Mouse (Mus musculus) mesoderm, embryonic 11.5 days (tissue): ENCODE data around the gene Primpol.
"Not testable (repeated sequence)": the region's sequence is repeated elsewhere in the genome, so short reads cannot be mapped to it uniquely, and the experiment has no call there.

Experiments
- DNase-seq: peaks from one replicate; pipeline ENCODE4 v3.0.0-alpha.2; 2012; ENCODE audit warnings: low read depth, low spot score

Primpol gene

DNA sequence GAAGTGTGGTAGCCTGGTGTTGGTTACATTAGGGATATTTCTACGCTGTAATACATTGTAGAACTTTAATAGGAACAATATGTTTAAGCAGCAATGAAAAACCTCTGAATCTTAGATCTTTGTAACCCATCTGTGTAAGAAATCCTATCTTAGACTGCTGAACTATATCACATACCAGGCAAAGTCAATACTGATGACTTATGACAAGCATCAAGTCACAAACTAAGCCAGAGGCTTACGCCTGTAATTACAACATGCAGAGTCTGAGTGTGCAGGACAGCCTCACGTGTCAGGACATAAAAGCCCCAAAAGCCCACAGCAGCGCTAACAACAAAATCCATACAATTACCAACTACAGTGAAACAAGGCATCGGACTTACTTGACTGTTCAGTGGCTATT is 13.4 kb downstream of the Primpol start:
- no peak for DNase-seq

DNA sequence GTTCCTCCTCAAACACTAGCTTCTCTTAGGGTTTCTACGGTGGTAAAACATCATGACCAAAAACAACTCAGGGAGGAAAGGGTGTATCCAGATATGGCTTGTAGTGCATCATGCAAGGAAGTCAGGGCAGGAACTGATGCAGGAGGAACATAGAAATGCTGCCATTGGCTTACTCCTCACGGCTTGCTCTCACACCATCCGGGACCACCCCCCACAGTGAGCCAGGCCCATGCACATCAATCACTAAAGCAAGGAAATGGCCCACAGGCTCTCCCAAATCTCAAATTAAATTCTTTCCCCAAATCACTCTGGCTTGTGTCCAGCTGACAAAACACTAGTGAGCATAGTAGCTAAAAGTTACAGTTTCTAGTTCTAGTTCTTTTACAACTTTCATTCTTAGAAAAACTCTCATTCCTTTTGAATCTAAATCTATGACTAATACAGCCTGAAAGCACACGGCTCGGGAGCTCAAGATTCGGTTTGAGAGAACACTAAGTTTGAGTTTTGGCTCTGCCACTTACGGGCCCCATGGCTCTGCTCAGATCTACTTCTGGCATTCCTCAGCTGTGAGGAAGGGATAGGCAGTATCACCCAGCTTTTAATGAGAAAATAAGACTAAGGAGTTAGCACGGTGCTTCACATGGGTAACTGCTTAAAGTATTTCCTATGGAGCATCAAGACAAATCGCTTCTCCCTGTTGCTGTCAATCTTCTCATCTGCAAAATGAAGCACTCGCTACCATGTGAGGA is 15.9 kb downstream of the Primpol start:
- peak; percentile 61 for DNase-seq

DNA sequence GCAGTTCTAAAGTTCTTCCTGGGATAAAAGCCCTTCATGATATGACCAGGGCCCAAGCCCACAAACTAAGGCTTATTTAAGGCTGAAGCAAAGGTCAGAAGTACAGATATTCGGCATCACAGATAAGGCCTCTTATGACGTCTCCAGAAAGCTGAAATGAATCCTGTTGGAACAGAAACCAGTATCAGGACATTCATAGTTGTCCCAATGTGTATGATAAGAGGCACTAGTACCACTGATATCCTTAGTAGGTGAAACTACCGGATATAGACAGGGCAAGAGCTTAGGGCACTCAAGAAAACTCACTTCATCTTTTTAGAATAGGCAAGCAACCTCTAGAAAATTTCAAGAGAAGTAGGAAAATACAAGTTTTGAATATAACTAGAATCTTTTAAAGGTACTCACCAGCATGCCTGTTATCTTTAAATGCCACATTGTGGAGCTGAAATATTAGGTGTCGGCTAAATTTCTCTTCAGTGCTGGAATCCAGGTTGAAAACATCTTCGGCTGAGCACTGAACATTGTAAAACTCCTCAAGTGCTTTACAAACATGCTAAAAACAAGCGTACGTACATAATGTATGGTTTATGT is 17.6 kb downstream of the Primpol start:
- DNase-seq = no peak

DNA sequence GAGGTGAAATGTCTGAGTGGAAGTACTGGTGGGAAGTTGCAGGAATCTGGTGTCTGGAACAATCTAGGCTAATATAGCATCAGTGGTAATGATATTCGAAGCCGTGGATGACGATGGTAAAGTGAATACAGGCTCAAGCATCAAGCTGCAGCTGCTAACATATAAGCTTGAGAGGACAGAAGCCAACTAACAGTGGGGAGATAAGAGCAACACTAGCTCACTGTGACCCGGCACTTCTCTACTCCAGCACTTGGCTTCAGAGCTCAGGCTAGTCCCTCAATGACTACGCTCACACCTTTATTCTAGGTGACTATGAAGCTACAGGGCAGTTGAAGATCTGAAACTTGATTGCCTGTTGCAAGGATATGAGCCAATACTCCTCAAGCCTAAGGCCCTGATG is 18.3 kb downstream of the Primpol start:
- DNase-seq = no peak

DNA sequence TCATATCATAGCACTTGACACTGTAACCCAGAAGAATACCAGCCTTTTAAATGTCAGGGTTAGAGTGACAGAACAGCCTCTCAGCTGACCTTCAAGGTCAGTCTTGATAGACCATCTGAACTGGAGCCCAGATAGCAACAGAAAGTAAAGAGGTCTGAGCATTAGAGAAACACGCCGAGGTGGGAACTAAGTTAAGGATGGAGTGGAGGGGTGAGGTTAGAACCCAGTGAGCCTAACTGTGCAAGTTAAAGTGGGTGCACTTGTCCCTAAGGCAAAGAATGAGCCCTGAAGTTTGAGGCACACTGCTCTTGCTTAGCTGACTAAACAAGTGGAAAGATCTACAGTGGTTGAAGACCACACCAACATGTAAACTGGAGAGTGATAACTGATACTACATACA is 18.9 kb downstream of the Primpol start:
- no peak for DNase-seq

DNA sequence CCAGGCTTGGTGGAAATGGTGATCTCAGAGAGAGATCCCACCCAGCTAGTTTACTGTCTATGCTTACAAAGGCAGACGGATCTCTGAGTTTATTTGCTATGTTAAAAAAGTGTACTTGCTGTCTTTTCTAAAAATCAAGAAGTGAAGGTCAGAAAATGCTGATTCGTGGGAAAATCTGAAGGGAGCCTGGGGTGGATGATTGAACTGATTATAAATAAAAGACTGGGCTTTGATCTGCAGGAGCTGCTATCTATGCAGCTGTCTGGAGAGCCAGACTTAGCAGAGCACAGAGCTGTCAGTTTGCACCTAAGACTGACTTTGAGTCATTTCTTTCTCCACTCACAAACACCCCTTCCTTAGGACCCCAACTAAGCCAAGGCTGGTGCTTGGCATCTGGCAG is 19.6 kb downstream of the Primpol start:
- no peak for DNase-seq

DNA sequence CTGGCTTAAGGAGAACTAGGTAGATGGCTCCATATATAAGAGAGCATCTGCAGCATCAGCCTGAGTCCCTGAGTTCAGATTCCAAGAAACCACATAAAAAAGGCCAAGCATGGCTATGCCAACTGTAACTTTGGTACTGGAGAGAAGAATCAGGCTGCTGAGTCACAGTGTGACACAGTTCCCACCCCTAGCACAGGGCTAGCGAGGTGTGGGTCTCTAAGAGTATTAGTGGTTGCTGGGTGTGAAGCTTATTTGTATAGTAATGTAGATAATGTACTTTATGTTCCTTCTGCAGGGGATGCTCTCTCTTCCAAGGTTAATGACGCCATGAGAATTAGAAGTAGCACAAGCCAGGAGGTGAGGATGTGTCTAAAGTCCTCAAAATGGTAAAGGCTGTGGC is 20.5 kb downstream of the Primpol start:
- DNase-seq = no peak

DNA sequence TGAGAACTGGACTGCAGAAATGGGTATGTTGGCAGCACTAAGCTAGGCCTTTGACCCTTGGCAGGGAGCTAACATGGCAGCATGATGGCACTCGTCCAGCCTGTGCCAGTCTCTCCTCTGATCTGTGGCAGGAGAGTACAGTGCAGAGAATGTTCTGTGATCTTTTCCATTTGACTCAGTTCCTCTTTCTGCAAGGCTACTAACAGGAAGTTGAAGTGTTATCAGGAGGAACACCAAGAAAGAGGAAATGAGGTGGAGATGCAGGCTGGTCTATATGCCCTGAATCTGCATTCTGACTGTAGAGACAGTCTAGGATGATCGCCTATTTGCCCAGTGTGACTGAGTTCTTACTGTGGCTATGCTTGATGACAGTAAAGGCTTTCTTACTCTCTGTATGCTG is 21.4 kb downstream of the Primpol start:
- no peak for DNase-seq

DNA sequence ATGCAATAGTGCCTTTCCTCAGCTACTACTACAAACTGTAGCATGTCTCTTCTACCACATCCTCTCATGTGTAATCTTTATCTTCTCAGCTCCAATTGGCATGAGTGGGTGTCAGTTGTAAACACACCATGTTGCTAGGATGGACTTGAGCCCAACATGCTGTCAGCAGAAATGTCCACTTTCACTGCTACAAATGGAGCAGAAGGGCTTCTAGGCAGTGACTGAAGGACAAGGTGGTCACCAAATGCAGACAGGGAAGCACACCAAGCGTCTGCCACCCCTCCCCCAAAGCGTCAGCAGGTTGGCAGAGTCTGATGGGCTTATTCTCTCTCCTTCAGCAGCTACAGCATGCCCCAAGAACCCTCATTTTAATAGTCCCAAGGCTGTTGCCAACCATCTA is 23.2 kb downstream of the Primpol start:
- no peak for DNase-seq

DNA sequence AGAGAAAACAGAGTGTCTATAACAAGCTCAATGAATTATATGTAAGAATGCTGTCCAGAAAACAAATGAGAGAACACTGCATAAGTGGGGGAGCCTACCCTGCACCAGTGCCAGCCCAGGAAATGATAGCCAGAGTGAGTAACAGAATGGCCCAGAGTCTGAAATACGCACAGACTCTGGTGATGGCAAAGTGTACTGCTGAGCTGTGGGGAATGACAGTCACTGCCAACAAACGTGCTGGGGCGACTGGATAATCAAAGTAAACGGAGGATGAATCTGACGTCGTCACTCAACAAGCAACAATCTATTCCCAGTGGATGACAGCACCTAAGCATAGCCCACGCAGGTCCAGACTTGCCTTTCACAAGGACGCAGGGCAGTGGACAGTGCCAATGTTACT is 23.9 kb downstream of the Primpol start:
- DNase-seq = no peak

DNA sequence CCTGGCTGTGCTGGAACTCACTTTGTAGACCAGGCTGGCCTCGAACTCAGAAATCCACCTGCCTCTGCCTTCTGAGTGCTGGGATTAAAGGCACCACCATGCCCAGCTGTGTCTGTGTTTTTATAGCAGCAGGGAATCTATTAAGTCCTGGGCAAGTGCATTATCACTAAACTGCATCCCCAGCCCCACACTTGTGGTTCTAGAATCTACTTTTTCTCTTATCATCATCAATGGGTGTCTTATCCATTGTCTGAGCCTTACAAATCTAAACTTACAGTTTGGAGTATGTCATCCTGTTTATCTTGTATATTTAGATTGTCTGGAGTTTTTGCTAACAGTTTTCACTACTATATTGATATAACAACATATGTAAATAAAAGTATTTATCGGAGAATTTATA is 28.3 kb downstream of the Primpol start:
- no peak for DNase-seq

DNA sequence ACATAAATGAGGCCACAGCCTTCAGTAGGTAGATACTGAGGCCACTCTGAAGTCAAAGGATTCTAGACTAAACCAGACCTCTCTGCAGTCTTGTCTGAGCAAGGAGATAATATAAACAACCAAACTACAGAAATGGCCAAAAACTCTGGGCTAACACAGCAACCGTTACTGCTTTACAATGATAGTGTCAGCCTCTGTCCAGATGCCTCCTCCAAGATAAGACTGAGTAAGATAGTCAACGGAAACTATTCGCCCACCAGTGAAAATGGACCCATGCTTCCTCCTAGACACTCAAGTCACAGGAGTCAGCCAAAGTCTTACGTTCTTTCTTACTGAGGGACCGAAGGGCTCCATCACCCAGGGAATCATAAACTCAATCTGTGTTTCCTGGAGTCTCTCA is 29.1 kb downstream of the Primpol start:
- DNase-seq = no peak

DNA sequence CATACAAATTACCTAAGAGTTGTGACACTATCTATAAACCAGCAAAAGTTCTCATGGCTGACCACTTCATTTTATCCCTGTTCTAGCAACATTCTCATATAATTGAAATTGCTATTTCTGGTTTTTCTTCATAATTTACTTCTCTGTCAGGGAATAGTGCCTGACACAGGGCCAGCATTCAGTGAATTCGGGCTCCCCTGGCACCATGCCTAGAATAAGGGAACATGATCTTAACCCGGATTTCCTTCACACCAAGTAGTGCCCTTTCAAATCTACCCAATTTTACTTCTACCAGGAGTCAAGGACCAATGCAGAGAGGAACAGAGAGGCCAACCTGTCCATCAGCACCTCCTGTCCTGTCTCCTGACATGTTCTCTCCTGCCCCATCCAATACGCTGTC is 31.4 kb downstream of the Primpol start:
- no peak for DNase-seq

DNA sequence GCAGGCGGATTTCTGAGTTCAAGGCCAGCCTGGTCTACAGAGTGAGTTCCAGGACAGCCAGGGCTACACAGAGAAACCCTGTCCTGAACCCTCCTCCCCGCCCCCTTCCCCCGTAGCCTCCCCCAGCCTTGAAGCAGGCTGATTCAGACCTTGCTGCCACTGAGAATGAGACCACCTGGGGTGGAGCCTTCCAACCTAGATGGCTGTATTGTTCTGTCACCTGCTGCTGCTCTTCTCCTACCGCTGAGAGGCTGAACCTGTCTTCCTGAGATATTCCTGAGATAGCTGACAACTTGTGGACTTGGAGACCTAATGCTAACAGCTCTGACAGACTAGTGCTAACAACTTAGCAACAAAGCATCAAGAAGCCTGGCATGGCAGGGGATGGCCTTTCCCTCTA is 32.7 kb downstream of the Primpol start:
- DNase-seq = not testable (repeated sequence)

DNA sequence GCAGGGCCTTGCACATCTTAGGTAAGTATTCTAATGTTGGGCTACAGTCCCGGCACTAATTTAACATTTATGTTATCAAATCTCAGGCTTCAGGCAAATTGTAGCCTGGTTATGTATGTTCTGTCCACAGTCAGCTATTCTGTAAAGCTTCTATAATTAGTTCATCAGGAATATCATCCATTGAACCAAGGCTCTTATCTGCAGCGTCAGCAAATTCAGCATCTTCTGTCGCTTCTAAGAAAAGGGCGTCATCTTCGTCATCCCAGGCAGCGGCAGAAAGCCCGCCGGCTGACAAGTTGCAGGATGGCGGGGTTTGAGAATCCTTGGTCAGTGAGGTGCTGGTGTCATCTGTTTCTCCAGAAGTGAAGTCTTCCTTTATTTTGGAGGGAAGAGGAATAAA is 38.2 kb downstream of the Primpol start:
- DNase-seq = no peak

DNA sequence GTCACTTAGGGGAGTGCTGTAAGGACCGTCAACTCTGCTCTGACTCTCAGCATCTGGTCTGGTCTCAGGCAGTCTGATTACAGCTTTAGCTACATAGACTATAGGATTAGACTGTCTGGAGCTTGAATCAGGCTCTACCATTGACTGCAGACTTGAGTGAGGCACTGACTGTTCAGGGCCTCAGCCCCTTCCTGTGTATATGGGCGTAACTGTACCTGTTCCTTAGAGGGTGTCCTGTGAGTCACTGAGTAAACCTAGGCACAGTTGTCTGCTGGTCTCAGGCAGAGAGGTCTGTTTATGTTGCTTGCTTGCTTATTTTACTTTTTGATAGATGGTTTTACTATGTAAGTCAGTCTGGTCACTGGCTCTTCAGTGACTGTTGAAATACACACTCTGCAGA is 43.0 kb downstream of the Primpol start:
- DNase-seq = no peak

DNA sequence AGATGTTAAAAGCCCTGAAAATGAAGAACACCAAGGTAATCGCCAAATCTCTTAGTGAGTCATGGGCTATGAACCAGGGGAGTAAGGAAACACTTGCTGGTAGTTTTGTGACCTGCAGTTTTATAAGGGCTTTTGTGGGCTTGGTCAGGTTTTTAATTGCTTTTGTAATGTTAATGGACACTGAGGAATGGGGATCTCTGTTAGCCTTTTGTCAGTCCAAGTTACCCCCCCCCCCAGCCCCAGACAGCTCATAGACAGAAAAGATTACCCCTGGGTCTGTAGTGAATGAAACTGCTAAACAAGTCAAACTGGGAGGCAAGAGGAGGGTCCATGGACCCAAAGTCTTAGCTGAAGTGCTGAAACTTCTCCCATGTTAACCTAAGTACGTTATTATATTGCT is 43.6 kb downstream of the Primpol start:
- no peak for DNase-seq

DNA sequence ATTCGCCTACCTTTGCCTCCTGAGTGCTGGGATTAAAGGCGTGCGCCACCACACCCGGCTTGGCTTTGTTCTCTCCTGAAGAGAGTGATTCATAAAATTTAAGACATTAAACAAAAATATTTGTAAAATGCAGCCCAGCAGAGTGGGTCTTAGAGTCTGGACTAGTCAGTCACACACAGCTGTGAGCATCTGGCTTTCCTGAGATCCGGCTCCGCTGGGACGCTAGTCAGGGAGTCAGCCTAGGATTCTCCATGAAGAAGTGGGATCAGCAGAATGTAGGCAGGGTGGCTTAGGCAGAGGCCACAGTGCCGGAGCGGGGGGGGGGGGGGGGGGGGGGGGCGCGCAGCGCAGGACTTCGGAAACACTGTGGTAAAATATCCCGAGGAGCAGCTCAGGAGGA is 46.3 kb downstream of the Primpol start:
- DNase-seq = no peak

DNA sequence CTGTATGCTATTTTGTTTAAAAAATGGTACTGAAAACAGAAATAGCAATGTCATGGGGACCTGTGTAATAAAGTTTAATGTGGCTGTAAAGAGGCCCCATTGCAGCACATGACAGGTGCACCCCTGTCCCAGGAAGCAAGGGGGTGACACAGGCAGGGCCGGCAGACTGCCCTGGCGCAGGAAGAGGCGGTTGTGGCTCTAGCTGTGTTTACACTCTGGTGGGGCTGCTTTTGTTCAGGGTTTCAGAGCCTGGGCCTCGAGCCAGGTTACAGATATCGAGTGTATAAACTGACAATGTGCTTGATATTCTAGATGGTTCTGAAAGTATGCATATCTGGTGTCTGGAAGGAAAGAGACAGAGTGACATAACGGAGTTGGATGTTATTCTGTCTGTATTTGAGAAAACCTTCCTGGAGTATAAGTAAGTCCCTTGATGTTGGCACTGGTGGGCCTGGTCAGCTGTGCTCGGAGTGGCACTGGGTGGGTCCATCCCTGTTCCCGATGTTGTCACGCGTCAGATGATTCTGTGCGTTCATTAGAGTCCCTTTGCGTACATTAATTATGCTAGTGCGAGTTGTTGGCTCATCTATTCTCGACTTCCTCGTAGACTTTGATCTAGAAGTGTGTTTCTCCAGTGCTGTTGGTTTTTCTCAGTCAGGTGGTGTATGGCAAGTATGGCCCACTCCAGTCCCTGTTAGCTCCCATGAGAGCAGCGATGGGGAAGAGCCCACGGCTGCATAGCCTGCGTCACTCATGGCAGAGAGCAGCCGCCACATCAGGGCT is 47.2 kb downstream of the Primpol start:
- DNase-seq = no peak

DNA sequence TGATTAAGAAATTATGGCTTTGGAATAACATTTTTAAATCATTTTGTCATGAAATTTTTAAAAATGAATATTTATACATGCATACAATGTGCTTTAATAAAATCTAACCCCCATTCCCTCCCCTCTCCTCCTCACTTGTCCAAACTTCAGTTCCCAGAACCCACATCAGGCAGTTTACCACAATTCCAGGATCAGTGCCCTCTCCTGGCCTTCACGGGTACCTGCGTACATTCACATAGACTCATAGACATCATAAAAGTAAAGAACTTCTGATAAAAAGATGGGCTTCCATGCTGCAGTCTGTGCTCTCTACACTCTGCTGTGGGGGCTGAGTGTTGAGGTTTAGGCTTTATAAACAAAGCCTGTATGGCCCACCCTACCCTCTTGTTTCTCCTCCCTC is 48.1 kb downstream of the Primpol start:
- DNase-seq = no peak

DNA sequence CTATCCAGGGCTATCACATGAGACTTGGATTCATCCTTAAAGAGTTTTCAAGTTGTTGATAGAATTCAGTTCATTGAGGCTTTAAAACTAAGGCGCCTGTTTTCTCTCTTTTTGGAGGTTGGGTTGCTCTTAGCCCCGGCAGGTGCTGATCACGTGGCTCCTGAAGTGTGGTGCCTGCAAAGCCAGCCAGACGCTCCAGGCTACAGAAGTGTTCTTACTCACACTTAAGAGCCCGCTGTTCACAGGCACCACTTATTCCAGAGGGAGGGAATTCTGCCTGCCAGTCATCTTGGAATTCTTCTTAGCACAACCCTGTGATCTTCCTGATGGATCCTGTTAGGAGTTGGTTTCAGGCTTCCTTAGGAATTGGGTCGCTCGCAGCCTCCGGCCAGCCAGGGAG is 49.1 kb downstream of the Primpol start:
- DNase-seq = no peak

DNA sequence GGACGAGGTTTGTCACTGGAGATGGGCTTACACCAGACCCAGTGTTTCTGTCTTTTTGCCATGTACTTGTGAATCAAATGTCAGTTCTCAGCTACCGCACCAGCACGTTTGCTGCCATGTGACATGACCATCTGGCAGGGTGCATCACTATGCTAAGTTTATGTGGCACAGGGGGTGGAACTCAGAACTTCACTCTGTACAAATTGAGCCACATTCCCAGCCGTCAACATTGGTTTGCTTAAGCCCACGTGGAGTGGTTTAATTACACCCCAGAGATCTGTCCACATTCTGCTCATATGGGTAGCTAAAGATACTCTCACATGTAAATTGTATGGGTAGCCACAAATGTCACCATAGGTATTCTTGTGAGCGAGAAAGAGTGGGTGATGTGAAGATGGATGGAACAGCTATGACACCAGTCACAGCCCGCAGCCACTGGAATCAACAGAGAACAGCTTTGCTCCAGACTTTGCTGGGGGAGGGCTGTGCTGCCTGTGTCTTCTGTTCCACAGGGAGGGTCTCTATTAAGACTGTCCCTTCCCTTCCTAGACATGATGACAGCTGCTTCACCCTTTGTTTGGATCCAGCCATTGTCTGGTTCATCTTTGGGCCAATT is 50.0 kb downstream of the Primpol start:
- DNase-seq = no peak

DNA sequence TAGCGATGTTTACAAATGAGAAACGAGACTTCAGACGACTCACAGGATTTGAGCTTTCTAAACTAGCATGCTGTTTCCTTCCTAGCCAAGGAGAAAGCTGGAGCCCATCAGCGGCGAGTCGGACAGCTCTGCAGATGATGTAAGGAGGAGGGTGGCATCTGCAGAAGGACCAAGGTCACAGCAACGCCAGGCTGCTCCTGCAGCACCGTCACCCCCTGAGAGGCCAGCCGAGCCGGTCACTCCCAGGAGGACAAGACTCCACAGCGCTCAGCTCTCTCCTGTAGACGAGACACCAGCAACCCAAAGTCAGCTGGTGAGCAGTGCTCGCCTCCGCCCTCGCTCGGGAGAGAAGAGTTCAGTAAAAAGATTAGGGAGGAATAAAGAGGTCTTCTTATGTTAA is 54.7 kb downstream of the Primpol start:
- DNase-seq = no peak
